In genomic region chr13:53233381-53233780, GRCm38 (mm10) we compare ENCODE assay signal across 9 mouse cellular contexts. TPM values are rescaled to one million over a fixed set of nuclear protein-coding genes. Genes with fewer than 3 reads are reported as not detected.
A peak's percentile ranks its signal among the peaks of the same experiment; 100 is the strongest.
DNase-seq lines count a peak whose midpoint lies in the region; ATAC-seq lines count a peak whose summit lies in the region.
"Had no signal": no experiment of that assay in that cellular context is flagged by ENCODE, and none has a peak within 500 bp of the region (broad histone marks: within the 10 kb centered on the region; RNA-seq: fewer than 3 reads in every experiment).

No protein-coding gene starts in this region.

- H3K4me2 ChIP-seq in heart, embryonic 15.5 days = no peak overlapping the region
- no peak overlapping the region for H3K4me2 ChIP-seq in lung, embryonic 15.5 days
- H3K4me2 ChIP-seq: liver, embryonic 13.5 days had no signal

- no peak overlapping the region for H3K4me3 ChIP-seq in heart, embryonic 15.5 days
- H3K4me3 ChIP-seq in lung, embryonic 15.5 days = no peak overlapping the region
- H3K4me3 ChIP-seq: liver, embryonic 13.5 days had no signal

- 21% methylated on average over 9 of the region's 9 CpGs for WGBS in heart, embryonic 15.5 days
- 12% methylated on average over 9 of the region's 9 CpGs for WGBS in lung, embryonic 15.5 days

- peak; percentile 35 for DNase-seq in adrenal gland, postnatal 10 days
- DNase-seq in adrenal gland, postnatal 25 days = no peak
- DNase-seq in right cerebral cortex, adult 2 months (ENCODE audit: low spot score in 2 of 2) = peak; percentile 12 to 33
- no peak for DNase-seq in right cerebral cortex, postnatal 14 days
- DNase-seq in yolk sac, embryonic 10.5 days (ENCODE audit: low spot score) = no peak
- no peak for DNase-seq in thymus, postnatal 10 days (ENCODE audit: low spot score in 2 of 2)
- DNase-seq: liver, embryonic 13.5 days had no signal

- peaks cover 74% of the 10 kb centered on the region for H3K4me1 ChIP-seq in heart, embryonic 15.5 days (replicated peaks)
- H3K4me1 ChIP-seq in lung, embryonic 15.5 days = peaks cover 72% of the 10 kb centered on the region
- H3K4me1 ChIP-seq: liver, embryonic 13.5 days had no signal

- ATAC-seq in heart, embryonic 15.5 days (replicated peaks; ENCODE audit: insufficient number of reproducible peaks, insufficient read depth, low FRiP score, low read depth) = no peak
- ATAC-seq in lung, embryonic 15.5 days (ENCODE audit: borderline replicate concordance, extremely low read depth, low FRiP score, low TSS enrichment) = peak; percentile 47; the same call in 1 of the 2 replicates

- no peaks in the 10 kb centered on the region for H3K27me3 ChIP-seq in heart, embryonic 15.5 days
- H3K27me3 ChIP-seq in lung, embryonic 15.5 days = no peaks in the 10 kb centered on the region

- H3K9ac ChIP-seq in heart, embryonic 15.5 days = no peak overlapping the region
- H3K9ac ChIP-seq in lung, embryonic 15.5 days = no peak overlapping the region
- H3K9ac ChIP-seq: liver, embryonic 13.5 days had no signal

- no peaks in the 10 kb centered on the region for H3K9me3 ChIP-seq in heart, embryonic 15.5 days (replicated peaks)
- H3K9me3 ChIP-seq in lung, embryonic 15.5 days = no peaks in the 10 kb centered on the region
- H3K9me3 ChIP-seq: liver, embryonic 13.5 days had no signal

- H3K36me3 ChIP-seq in heart, embryonic 15.5 days = no peaks in the 10 kb centered on the region
- no peaks in the 10 kb centered on the region for H3K36me3 ChIP-seq in lung, embryonic 15.5 days
- H3K36me3 ChIP-seq: liver, embryonic 13.5 days had no signal

- peak overlapping the region; percentile 41 for H3K27ac ChIP-seq in heart, embryonic 15.5 days
- 0 out of 2 replicates have a peak overlapping the region, but pooled peaks have one; percentile 31 for H3K27ac ChIP-seq in lung, embryonic 15.5 days
- H3K27ac ChIP-seq: liver, embryonic 13.5 days had no signal

RNA-seq across cellular contexts. Expression of gene Ror2, which starts 52.5 kb away (rescaled TPM):
- 1 to 10 TPM; 6.7 to 8.5 TPM for total RNA-seq in adrenal gland, postnatal 10 days (2021)
- total RNA-seq in adrenal gland, postnatal 25 days (2021) = 6.7 and 7.8 TPM in 2 replicates
- polyA plus RNA-seq in heart, embryonic 15.5 days (2015; fragmentation: Nextera tagmentation; extraction: Ambion mirVana) = 14.4 and 18.4 TPM in 2 replicates
- 17.1 and 17.6 TPM in 2 replicates for polyA plus RNA-seq in lung, embryonic 15.5 days (2015; fragmentation: Nextera tagmentation; extraction: Ambion mirVana)

Comparison
In these comparisons a context has a peak if more than half of its experiments do, and no peak if none do; other contexts are left out.
1. DNase-seq: peak in adrenal gland, postnatal 10 days (single experiment) and right cerebral cortex, adult 2 months (2 of 2); none in adrenal gland, postnatal 25 days (single experiment), right cerebral cortex, postnatal 14 days (single experiment), yolk sac, embryonic 10.5 days (single experiment) and thymus, postnatal 10 days (0 of 2).